Mouse (Mus musculus) urinary bladder, postnatal 10 days (tissue): Measurements from ENCODE around the gene Tgfbr2.

ENCODE experiments used
- DNase-seq: peaks from one replicate; pipeline ENCODE4 v3.0.0; 2022; ENCODE audit warnings: low spot score

The Tgfbr2 gene

DNA sequence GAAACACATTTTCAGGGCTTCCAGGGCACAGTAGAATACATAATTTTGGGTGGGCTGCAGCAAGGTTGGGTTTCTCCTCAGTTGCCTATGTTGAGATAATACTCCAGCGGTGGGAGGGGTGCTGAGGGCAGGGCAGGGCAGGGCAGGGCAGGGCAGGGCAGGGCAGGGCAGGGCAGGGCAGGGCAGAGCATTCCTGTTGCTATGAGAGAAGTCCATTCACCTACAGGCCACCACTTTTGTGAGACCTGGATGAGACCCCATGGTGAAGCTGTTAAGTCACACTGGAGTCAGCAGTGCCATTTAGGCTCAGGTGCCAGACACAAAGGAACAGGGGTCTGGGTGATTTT lies 18.3 kb upstream of the Tgfbr2 start:
- no peak for DNase-seq

DNA sequence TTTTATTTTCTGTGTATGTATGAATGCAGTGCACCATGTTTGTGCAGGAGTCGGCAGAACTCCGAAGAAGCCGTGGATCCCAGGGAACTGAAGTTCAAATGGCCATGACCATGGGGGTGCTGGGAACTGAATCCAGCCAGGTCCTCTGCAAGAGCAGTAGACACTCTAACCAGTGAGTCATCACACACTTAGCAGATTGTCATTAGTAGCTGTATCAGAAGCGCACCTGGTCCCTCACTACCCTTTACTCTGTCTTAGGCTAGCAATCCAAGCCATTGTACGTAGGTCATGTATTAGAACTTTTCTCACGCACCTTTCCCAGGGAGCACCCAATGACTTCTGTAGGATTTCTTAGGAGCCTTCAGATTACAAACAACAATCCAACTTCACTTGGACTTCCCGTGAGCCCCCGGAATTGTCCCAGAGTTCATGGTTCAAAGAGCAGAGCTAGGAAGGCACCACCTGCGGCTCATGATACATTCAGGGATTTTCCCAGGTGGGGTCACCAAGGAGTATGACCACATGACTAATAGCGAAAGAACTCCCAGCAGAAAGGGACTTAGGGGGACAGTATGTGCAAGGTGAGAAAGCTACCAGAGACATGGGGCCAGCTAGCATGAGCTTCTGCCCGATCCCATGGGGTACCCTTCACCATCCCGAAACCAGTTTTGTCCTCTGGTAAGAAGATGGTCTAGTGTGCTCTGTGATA lies 17.8 kb upstream of the Tgfbr2 start:
- DNase-seq, result no peak

DNA sequence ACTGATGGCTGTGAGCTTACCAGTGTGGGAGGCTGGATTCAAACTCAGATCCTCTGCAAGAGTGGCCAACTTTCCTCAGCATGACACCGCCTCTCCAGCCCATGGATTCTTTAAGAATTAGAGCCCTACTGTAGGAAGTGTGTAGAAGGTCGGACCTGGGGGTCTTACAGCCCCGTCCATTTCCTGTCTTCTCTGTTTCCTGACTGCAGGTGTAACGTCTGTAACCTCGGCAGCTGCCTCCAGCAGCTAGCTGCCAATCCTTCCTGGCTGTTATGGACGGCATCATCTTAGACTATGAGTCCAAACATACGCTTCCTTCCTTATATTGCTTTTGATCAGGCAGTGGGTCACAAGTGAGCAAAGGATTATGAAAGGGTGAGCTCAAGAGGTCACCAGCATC lies 17.1 kb upstream of the Tgfbr2 start:
- no peak for DNase-seq

DNA sequence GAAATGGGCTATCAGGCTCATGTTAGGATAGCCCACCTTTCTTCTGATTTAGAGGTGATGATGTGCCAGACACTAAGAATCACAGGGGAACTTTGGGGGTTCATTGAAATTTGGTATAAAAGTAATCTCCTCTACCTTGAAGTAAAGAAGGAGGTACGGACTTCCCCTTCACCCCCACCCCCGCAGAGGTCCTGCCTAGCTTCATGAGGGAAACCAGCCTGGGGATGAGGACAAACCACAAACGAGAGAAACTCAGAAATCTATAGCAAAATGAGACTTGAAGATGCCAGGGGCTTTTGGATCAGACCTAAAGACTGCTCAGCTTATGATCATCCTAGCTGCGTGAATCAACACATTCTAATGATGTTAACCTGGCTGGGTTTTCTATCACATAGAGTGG lies 14.7 kb upstream of the Tgfbr2 start:
- no peak for DNase-seq

DNA sequence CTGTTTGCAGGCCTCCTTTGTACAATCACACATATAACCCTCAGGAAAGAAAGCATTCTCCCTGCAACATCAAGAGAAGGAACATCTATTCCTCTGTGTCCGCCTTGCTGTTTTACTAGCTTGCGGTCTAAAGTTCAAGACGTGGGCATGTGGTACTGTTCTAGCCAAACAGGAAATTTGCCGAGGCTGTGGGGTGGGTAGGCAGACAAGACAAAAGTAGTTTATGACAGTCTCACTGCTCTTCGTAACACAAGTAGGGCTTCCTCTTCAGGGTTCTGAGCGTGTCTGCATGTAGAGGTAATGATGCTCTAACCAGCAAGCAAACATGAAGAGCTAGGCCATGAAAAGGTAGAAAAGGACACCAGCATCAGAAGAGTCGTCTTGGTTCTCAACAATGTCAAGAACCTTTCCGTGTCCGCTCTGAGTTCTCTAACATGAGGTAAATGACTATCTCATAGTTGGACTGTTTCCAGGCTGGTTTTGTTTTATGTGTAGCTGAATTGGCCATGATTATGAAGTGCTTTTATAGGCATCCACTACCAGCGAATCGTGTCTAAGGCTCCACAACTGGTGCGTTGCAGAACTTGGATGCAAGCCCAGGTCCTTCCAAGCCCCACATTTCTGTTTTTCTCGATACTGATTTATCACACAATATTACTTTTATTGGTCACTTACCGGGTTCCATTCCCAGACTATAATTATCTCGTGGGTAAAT lies 13.9 kb upstream of the Tgfbr2 start:
- no peak for DNase-seq

DNA sequence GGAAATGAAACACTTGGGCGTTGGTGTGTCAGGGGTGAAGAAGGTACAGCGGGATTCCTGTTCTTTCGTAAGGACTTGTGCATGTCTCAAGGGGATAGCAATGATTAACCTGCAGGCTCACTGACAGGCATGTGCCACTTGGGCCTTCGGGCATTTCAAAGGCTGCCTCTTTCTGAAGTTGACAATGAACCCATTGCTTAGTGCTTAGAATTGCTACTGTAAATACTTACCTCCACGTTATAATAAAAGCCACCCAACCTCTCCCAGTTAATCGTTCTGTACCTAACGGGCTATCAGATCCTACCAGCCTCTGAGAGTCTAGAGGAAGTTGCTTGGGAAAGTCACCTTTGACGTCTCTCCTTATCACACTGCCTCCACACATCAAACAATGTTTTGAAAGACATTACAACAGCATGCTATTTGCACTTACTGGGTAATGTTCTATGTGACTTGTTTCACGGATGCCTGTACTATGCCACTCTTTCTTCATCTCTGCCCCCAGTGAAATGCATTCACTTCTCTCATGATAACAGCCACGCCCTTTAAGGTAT lies 12.1 kb upstream of the Tgfbr2 start:
- no peak for DNase-seq

DNA sequence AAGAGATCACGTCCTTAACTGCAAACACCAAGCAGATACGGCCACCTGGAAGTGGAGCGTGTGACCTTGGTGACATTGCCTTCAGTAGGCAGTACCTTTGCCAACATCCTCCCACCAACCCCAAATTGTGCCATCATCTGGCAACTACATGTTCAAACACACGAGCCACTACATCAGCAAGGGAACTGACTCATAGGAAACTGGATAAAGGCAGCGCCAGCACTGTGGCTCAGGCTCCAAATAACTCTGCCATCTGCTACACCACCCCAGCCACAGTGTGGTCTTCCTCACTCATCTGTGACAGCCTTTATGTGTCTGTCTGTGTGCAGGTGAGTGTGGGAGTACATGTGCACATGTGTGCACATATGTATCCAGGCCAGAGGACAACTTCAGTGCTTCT lies 9.7 kb upstream of the Tgfbr2 start:
- no peak for DNase-seq

DNA sequence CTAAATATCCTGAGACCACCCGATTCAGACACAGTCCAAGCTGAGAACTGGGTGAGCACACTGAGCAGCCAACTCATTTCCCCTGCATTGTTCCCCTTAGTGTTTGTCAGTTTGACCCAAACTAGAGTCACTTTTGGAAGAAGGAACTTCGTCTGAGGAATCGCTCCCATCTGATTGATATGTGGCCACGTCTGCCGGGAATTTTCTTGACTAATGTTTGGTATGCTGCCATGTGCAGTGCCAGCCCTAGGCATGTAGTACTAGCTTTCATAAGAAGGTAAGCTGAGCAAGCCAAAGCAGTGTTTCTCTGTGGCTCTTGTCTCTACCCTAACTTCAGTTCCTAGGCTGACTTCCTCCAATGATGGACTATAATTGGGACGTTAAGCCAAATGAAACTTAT lies 7.9 kb upstream of the Tgfbr2 start:
- DNase-seq, result no peak

DNA sequence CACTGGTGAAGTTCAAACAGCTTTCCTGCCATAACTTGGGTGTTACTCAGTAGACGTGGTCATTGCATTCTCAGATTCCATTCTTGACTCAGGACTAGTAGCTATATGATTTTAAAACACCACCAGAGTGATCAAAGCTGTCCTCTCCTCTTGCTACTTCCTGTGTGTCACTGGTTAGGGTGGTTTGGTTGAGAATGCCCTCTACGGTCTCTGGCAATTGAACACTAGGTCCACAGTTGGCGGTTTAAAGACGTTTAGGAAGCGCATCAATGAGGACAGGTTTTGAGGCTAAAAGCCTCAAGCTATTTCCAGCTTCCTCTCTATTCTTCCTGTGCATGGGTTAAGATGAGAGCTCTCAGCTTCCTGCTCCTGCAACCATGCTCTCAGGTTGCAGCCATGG lies 6.4 kb upstream of the Tgfbr2 start:
- no peak for DNase-seq

DNA sequence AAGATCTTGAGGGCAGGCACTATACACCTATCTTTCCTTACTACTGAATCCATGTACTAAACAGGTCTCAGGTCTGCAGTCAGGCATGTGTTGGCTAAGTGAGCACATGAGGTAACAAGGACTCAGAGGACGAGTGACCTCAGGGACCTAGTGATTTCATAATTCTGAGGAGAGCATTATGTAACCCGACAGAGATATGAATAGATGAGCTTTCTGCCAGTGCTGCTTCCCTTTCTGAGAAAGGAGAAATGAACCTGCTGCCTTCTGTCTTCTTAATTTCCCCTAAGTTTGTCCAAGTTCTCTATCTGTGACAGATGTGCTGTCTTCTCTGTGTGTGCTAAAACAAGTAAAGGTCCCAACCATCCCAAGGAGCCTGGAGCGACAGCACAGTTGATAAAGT lies 3.0 kb upstream of the Tgfbr2 start:
- no peak for DNase-seq

DNA sequence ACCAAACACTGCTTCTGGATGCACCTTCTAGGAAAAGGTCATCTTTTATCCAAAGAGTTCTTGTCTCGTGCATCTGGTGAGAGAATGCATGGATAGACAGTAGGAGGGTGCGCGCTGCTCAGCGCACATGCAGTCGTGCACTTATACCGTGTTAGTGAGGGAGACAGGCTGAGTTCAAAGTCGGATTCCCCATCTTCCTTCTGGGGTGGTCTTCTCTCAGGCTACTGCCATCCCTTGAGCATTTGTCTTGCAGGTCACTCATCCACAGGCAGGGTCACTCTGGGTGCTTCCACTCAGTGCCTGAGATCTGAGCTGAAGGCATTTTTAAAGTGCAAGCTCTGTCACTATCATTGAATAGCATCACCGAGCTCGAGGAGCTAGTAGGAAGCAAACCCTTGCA lies 1.9 kb upstream of the Tgfbr2 start:
- DNase-seq, result no peak

DNA sequence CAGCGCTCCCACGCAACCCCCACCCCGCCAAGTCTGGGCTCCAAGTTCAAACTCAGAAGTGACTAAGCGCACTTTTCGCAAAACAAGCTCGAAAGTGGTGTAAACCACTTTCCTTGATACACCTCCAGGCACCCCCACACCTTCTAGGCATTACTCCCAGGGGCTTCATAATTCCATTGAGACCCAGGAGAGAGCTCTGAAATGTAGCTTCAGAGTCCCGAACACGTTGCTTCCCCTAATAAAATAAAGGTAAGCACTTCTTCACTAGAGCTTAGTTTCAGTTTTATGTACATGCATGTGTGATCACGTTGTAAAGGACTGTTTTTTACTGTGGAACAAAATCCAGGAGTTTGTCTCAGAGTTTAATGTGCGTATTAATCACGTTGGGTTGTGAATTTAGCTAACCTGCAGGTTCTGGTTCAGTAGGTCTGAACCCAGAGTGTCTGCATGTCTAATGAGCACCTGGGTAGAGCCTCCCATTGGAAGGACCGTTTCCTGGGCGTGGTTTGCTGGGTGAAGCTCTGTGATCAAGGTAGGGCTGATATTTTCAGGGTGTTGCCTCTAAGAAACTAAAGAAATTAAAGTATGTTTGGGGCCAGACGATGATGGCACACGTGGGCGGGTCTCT lies 442 bp upstream of the Tgfbr2 start:
- DNase-seq, result no peak

DNA sequence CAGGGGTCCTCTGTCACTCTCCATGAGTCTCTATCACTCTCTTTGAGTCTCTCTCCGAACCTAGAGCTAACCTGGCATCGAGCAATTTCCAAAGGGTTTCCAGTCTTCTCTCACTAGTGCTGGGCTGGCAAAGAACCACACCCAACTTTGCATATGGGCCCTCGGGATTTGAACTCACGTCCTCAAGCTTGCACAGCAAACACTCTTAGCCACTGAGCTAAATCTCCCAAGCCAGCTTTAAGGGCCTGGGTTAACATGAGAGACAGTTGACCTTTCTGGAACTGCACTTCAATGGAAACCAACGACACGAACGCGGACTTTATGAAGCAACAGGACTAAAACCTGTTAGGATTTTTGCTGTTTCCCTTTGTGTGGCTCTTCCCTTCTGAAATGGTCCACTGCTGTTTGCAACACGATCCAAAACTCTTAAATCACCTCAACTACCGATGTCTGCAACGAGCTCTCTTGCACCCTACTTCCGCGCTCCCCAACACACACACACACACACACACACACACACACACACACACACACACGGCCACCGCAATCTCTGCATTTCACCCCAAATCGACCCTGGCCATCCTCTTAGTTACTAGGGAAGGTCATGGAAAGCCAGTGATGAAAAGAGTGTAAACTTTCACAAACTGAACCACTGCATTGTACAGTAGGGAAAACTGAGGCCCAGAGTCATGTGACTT lies 1.5 kb downstream of the Tgfbr2 start:
- no peak for DNase-seq

DNA sequence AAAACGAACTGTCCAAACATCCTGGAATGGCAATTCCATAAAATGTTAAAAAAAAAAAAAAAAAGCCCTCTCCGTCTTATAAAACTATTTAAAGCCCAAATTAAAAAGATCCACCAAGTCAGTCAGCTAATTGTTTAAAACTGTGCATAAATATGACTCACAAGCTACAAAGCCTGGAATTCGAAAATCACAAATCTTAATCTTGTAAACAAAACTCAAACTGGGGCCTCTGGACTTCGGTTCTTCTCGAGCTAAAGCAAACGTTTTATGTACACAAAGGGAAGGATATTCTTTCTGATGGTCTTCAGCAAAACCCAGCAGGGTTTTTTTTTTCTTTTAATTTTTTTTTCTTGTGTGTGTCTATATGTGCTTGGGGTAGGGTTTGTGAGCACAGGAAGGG lies 2.1 kb downstream of the Tgfbr2 start:
- no peak for DNase-seq

DNA sequence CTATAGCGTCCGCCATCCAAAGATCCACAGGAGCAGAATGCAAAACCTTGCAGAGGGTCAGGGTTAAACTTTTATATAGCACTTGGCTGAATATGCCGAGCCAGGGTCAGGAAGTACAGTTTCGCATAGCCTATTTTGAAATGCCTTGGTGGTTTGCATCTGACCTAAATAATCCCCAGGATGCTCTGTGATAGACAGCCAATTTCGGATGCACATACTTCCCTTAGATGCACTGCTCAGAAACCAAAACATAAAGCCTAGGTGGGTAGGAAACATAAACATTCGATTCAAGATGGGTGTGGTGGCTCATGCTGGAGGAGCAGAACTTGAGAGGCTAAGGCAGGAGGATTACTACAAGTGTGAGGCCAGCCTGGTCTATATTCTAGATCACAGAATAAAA lies 6.1 kb downstream of the Tgfbr2 start:
- DNase-seq, result no peak

DNA sequence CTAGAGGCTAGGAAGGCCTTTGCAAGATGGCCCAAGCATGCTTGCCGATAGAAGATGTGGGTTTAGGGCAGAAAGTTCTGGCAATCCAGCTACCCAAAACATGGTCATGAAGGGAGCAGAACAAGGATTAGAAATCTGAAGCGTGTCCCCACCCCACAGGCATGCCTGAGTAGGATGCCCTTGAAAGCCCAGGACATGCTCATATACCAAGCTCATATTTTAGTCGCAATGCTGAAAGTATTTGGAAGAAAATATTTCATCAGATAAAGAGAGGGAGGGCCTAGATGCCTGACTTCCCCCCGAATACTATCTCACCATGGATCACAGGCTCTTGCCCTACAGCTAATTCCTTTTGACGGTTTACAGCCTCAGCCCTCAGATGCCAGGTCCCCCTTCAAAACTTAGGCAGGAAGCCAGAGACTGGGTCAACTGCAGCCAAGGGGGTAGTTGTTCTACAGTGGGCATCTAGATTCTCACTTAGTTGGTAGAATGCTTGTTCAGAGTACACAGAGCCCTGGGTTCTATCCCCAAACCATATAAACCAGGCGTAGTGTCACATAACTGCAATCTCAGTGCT lies 7.8 kb downstream of the Tgfbr2 start:
- DNase-seq, result no peak

DNA sequence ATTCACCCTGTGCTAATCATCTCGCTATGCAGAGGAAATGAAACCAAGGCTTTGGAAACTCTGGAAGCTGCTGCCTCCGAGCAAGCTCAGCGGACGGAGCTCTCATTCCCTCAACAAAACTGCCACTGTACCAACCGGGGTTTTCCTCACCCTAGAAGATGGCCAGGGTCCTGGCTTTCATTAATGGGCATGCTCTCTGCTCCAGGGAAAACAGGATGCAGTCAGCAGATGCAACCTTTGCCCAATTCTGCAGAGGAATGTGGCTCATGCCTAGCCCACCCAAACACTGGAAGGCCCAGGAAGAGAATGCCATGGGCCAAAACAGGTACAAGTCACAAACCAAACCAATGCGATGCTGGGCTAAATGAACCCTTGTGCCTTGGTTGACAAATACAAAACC lies 8.8 kb downstream of the Tgfbr2 start:
- DNase-seq, result no peak

DNA sequence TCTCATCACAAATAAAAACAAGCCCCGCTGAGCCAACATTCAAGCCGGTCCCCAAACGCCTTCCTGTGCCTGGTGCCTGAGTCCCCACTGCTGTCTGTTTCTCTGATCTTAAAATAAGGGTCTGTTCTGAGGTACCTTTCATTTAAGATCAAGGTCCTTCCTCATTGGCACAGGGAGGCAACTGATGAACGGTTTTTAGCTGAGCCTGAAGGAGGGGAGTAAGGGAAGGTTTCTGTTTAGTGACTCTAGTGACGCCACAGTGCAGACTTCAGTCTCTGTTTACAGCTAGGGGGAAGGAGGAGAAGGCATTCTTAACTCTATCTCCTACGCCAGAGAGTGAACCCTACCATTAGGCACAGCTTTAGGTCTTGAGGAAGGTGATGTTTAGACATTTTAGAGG lies 11.3 kb downstream of the Tgfbr2 start:
- no peak for DNase-seq

DNA sequence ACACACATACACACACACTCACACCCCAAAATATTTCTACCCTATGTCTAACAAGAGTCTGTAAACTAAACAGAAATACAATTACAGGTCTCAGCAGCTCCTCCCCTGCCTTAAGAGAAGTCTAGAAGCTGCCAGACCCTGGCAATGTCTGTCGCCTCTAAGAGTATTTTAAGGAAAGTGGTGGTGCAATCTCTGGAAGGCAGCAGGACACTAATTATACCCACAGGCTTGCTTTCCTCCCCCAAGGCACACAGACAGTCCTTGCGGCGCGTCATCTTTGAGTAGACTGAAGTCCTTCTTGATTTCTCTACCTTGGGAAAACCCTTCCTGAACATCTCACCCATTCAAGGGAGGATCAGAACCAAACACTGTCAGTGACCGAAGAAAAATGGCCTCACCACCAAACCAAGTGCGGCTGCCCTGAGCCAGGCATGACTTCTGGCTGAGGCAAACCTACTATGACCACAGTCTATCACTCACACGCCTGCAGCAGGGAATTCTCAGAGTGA lies 12.2 kb downstream of the Tgfbr2 start:
- DNase-seq, result no peak

DNA sequence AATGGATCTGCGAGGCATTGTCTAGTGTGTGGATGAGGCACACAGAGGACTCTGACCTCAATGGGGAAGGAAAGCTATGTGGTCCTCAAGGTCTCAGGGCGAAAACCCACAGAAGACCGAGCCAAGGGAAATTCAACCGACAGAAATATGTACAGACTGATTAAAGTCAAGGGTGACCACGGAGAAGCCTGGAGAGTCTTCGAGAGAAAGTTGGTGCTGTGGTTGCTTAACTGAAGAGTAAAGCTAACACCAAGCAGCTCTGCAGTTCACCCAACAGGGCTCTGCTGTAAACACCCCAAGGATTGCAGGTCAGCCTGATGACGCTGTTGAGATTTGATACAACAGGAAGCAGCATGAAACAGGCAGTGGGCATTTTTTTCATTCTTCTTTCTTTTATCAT lies 14.3 kb downstream of the Tgfbr2 start:
- no peak for DNase-seq

DNA sequence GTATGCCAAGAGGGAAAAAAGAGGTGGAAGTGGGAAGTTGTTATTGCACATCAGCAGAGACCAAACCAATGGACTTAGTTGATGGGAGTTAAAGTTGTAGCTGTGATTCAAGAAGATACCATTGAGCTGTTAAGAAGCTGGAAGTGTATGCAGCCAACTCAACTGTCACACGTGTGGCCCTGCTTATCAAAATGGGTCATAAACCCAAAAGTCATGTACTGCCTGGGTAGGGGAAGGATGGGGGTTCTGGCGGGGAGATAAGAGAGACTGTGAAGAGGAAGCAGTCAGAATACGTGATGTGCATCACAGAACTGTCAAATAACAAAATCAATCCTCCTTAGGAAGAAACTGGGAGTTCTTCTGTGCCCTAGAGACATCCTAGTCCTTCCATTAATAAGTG lies 15.1 kb downstream of the Tgfbr2 start:
- no peak for DNase-seq

DNA sequence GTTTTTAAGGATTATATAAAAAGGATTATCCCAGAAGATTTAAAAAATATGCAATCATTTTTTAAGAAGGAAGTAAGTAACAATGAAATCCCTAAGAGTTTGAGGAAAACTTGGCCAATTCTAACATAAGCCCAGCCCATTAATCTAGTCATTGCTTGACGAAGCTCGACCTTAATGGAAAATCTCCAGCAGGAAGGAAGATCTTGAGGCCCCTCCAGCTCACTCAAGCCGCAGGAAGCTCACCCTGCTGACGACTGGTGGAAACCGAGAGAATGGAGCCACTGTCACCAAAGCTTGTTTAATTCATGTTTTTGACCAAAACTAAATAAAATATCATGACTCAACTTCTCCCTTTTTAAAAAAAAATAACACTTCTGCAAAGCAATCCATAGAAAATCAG lies 18.7 kb downstream of the Tgfbr2 start:
- no peak for DNase-seq
